Mouse (Mus musculus): ENCODE data around the gene Slc6a17.

Slc6a17 gene

DNA sequence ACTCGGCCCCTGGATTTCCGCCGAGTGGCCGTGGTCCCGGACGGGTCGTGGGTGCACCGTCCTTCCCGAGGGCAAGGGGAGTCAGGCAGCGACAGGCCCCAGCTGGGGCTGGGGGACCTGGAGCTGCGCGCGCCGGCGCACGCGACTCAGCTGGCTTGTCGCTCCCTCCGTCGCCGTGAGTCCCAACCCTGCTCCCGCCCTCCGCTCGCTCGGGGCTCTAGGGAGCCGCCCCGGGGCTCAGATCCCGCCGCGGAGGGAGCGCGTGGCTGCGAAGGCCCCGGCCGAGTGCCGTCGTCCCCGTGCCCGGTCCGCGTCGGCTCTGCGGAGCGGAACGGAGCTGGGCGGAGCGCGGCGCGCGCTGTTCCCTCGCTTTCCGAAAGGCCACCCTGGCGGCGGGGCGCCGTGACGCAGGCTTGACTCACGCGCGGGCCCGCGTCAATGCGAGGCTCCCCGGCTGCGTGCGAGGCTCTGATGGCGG, at the start of gene Slc6a17:
Gene Slc6a17, minus strand, starts transcription at position 388 of the 478 bp plus-strand sequence.
- no peak for DNase-seq (ENCODE audit: low spot score)

DNA sequence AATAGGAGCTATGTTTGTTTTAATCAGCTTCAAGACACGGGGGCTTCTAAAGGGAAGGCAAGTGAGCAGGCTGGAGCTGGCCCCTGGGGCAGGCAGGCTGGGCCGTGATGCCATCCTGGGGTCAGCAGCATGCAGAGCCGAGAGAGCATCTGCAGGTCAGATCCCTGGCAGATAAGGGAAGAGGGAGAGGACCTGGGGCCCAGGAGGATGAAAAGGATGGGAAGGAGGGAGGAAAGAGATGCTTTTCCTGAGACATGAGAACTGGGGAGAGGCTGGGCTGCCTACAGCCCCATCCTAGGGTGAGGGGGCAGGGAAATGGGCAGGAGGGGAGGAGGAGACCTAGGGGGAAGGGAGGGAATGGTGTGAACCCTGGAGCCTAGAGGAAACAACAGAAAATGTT, 47.5 kb upstream of the Slc6a17 start:
- DNase-seq (ENCODE audit: low spot score), result no peak

DNA sequence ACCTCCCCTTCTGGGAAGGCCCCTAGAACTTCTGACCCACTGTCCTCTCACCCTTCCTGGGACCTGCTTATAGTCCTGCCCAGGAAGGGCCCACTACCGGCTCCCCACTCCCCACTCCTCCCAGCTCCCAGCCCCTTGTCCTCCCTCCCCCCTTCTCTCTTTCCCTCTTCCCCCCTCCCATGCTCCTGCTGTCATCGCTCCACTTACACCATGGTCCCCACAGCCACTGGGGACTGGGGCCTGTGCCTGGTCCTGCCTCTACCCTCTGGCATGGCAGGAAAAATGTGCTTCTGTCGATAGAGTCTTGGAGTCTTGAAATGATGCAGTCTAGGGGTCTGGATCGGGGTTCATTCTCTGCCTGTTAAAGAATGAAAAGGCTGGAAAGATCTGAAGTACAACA, 46.1 kb upstream of the Slc6a17 start:
- no peak for DNase-seq (ENCODE audit: low spot score)

DNA sequence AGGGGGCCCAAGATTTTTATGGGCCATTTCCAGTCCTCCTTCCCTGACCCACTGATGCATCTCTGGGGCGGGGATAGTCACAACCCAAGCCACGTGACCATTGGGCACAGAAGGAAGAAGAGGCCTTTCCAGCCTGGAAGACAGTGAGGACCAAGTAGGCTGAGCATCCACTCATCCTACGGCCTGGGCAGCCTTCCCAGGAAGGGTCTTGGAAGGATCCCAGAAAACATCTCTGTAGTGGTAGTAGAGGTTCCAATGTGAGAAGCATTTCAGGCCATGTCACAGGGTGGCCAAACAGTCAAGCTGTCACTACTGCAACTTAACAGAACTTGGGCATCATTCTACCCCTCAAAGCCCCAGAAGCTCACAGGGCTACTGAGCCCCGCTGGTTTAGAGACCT, 44.8 kb upstream of the Slc6a17 start:
- no peak for DNase-seq (ENCODE audit: low spot score)

DNA sequence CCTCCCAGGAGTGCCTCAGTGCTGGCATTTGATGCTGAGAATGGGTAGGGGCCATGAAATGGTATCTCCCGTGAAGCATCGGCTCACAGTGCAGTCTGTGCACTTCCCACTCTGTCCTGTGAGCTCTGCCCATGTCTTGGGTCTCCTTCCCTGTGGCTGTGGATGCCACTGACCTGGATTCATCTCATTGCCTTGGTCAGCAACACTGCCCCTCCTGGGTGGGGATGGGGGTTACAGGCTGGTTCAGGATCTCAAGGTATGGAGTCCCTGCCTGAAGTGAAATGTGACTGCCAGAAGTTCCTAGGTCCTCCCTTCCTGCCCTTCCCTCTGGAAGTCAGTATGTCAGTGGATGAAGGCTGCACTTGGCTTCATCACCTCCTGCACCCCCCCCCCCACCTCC, 44.3 kb upstream of the Slc6a17 start:
- DNase-seq (ENCODE audit: low spot score), result no peak

DNA sequence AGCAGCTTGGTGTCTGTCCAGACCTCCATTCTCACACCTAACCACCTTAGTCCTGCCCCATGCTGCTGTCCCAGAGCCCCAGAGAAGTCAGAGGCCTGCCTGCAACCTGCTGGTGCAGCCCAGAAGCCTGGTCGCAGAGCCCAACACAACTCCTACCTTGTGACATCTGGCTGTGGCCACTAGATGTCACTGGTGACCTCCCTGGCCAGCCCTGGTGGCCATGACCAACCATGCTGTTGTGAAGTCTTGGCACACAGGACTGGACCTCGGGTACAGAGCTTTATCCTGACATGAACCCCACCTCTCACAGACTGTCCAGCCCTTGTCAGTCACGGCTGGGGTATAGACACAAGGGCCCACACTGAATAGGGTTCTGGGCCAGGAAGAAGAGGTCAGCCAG, 41.4 kb upstream of the Slc6a17 start:
- peak; percentile 30 for DNase-seq (ENCODE audit: low spot score)

DNA sequence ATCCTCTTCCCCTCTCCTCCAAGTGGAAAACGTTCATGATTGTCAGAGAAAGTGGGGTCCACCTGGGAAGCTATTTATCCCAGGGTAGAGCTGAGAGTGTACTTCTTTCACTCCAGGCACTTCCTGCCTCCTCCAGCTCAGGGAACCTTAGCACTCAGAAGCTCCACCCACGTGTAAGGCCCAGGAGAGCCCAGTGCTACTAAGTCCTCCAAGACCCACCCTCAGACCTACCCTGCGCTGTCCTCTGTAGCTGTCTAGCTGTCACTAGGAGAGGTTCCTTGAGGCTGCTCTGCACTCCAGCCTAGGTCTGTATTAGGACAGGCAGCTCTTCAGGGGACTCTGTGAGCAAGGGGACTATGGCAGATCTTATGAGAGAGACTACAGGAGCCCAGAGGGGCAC, 40.9 kb upstream of the Slc6a17 start:
- no peak for DNase-seq (ENCODE audit: low spot score)

DNA sequence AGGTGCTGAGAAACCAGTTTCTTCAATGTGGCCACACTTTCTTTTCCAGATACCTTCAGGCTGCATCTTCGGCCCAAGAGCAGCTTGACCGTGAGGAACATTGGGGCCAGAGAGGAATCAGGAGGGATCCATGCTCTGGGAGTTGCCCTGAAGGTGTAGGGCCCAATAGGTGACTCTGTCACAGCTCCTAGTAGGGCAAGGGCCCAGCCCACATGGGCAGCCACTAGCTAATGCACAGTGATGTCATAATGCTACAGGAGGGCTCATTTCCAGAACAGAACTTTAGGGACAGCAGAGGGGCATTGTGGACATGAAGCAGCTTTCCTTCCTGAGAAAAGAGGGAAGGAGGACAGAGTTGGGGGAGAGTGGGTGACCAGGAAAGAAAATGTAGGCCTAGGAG, 37.0 kb upstream of the Slc6a17 start, which contains the start of gene Ubl4b:
Gene Ubl4b, minus strand, starts transcription at position 232 of the 400 bp plus-strand sequence.
- DNase-seq (ENCODE audit: low spot score), result no peak

DNA sequence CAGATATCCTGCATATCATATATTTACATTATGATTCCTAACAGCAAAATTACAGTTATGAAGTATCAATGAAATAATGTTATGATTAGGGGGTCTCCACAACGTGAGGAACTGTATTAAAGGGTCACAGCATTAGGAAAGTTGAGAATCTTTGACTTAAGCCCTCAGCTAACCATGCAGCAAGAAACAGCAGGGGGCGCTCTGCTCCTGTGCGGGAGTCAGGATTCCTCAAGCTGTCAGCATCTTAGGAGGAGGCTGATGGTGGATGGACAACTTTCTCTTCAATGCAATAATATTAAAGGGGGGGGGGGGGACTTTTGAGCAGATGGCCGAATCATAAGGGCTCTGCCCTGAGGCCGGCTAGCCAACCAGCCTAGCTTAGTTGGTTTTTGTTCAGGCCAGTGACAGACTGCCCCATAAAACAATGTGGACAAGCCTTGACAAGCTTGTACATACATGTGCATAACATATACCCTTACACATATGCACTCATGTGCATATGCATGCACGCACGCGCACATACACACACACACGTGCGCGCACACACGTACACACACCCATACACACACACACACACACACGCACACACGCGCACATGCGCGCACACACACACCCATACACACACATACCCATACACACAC, 32.7 kb upstream of the Slc6a17 start:
- no peak for DNase-seq (ENCODE audit: low spot score)

DNA sequence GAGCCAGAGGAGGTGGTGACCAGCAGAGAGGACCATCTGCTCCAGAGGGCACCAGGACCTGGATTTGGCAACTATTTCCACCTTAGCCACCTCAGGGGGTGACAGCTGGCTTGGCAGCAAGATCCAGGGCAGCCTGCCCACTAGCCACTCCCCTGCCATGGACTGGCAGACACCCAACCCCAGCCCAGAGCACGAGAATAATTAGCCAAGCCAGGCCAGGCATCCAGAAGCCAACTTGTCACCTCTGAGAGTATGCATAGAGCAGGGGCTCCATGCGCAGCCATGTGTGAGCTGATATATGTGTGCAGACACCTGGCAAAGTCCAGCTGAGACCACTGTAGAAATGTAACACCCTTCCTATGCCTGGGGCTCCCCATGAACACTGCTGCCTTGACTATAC, 29.1 kb upstream of the Slc6a17 start:
- no peak for DNase-seq (ENCODE audit: low spot score)

DNA sequence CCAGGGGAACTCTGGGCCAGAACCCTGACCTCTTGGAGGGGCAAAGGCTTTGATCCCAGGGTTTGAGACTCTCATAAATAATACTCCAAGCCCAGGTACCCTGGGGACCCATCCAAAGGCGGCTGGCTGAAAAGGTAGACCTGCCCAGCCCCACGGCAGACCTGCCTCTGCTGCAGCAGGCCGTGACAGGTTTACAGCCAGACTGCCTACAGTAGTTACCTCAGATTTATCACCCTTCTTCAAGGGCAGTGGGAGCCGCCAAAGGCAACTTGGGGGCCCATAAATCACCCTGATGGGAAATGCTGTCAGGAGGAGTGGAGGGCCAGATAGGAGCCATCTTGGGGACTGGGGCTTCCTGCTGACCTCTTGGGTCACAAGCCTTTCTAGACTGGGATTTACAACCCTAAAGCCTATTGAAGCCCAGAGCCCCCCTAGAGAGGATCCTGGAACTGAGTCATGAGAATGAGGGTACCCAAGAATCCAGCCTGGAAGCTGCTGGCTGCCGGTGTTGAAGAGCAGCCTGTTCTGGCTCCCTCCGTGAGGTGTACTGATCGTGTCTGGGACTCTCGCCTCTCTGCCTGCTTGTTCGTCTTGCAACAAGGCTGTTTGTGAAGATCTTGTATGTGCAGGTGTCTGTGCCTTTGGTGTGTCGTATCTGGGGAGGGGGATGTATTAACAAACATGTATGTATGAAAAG, 28.0 kb upstream of the Slc6a17 start:
- no peak for DNase-seq (ENCODE audit: low spot score)

DNA sequence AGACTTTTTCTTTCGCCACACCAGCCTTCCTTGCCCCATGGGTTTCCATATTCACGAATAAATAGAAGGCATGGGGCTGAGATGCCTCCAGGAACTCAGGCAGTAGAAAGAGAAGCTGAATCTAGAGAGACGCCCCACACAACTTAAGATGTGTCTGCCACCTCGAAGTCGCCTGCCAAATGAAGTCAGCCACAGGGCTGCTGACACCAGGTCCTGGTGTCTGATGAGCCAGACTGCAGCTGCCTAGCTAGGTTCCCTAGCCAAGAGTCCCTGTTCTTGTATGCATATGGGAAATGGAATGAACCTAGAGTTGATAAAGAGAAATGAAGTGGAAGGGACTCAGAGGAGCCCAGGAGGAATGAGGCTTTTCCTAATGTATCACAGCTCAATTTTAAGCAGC, 27.5 kb upstream of the Slc6a17 start:
- no peak for DNase-seq (ENCODE audit: low spot score)

DNA sequence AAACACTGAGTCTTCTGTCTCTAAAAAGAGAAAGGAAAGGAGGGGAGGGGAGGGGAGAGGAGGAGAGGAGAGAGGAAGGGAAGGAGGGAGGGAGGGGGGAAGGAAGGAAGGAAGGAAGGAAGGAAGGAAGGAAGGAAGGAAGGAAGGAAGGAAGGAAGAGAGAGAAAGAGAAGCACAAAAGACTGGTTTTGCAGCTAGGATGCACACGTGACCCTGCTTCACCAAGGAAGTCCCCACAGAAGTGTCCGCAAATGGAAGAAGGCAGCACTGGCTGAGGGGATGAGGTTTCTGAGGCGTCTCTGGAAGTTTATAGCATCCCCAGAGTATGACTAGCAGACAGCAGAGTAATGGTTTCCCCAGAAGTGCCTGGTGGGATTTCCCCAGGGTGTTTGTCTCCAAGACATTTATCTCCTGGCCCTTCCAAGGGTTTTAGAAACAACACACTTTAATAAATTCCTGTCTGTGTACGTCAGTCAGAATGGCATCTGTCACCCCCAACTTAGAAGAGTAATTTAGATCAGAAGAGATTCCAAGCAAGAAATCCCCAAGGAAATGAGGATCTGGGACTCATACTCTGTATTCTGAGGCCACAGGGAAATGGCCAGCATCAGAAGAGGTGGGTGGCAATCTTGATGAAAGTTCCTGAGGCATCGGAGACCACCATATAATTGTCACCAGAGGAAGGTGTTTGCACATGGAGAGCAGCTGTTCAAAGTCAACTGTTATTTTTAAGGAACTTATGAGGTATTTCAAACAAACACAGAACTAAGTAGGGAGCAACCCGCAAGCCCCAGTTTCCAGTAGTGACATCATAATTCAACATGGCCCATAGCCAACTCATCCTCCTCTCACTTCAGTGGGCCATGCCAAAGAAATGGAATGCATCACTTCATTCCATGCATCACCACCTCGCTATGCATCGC, 25.6 kb upstream of the Slc6a17 start:
- no peak for DNase-seq (ENCODE audit: low spot score)

DNA sequence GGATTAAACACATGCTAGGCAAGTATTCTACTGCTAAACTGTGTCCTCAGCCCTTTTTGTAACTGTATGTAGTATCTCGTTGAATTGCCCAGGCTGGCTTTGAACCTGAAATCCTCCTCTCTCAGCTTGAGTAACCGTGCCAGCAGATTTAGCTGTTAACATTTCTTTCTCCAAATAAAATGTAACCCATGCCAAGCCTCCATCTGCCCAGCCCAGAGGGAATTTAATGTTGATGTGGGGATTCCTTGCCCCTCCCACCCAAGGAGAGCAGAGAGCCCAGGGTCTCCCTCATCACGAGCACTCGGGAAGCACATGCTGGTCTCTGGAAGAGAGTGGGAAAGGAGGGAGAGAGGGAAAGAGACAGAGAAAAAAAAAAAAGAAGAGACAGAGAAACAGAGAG, 24.8 kb upstream of the Slc6a17 start:
- DNase-seq (ENCODE audit: low spot score), result no peak

DNA sequence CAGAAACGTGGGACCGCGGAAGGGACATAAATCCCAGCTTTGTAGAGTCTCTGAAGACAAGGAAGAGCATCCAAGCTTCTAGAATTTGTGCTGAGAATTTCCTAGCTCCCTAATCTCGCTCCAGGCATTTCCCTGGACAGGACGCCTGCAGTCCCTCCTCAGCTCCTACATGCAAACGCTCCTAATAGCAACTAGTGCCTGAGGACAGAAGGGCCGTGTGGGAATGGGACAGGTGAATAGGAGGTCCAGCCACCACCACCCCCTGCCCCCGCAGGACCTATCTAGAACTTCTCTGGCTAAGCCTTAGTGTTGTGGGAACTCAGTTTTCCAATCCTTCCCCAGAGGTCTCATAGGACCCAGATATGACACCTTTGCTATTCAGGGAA, 19.7 kb upstream of the Slc6a17 start:
- DNase-seq (ENCODE audit: low spot score), result no peak

DNA sequence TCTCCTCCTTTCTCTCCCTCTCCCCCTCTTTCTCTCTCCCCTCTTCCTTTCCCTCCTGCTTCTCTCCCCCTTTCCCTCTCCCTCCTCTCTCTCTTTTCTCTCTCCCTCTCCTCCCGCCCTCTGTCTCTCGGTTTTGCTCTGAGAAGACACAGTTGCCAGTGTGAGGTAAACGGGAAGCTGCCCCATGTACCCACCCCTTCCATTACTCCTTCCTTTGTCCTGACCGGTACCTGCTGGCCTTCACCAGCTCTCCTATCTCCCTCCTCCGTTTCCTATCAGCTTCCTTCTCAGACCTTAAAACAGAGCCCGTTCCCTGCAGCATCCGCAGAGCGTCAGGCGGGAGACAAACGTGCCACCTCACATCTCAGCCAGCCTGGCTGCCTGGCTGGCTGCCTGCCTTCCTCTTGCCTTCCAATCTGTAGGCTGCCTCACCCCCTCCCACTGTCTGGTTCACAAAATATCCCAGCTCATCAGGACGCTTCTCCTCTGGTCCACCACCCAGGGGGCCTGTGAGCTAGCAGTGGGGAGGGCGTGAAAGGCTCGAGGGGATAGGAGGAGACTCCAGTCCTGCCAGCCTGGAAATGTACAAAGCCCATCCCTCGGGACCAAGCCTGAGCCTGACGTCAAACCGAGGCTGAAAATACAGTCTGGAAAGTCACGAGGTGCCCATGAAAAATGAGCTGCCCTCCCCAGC, 19.1 kb upstream of the Slc6a17 start:
- no peak for DNase-seq (ENCODE audit: low spot score)

DNA sequence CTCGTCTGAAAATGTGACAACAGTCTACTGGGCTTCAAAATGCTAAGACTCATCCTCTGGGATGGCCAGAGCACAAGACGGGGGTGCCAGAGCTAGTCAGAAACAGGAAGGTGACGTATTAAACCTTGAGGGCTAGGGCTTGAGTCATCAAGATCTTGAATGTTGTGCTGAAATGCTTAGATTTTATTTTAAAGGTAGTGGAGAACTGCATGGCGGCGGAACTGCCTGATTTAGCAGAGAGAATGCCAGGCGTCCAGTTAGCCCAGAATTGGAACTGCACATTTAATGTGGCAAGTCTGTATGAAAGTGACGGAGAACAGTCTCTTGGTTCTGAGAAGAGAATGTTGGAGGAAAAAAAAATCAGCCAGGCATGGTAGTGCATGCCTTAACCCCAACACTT, 17.1 kb upstream of the Slc6a17 start:
- no peak for DNase-seq (ENCODE audit: low spot score)

DNA sequence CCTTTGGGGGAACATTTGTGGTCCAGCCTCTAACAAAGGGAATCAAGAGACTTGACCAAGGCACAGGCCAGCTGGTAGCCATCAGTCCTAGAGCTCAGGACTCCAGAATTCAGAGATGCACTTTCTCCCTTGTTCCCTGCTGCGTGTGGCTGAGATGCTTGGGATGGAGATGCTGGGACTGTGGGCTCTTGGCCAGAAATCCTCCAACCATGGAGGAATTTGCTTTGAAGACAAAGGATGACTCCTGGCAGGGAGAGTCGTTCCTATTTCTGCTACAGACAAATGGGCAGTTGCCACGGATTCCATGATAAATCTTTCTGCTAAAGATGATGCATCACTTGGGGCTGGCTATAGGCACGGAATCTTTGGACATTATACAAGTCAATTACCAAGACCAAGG, 15.7 kb upstream of the Slc6a17 start:
- no peak for DNase-seq (ENCODE audit: low spot score)

DNA sequence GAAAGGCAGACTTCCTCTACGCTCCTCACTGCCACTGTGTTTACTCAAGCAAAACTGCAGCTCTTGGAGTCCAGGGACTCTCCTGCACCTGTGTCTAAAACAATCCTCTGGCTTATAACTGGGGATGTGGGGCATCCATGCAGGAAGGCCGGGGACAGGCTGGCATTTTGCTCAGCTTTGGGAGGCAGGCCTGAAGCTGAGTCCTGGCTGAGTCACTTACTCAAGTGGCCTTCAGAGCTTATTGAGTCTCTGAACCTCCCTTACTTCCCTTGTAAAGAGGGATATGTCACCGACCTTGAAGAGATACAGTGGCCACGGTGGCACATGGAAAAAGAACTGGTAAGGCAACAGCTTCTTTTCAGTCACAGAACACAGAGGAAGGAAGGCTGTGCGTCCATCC, 12.8 kb upstream of the Slc6a17 start:
- DNase-seq (ENCODE audit: low spot score), result no peak

DNA sequence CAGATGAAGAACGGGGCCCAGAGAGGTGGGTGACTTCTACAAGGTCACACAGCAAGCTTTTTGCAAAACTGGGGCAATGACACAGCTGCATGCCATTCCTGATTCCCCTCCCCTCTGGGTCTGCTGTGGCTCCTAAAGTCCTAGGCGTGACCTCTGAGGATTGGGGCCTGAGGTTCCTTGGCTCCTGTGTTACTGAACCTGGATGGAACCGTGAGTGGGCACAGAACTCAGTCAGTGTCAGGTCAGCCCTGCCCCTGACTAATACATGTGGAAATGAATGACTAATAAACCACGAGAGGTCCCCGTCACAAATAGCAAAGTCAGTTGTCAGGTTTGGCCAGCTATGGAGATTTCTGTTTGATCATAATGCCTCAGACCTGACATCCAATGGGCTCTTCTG, 11.4 kb upstream of the Slc6a17 start:
- no peak for DNase-seq (ENCODE audit: low spot score)

DNA sequence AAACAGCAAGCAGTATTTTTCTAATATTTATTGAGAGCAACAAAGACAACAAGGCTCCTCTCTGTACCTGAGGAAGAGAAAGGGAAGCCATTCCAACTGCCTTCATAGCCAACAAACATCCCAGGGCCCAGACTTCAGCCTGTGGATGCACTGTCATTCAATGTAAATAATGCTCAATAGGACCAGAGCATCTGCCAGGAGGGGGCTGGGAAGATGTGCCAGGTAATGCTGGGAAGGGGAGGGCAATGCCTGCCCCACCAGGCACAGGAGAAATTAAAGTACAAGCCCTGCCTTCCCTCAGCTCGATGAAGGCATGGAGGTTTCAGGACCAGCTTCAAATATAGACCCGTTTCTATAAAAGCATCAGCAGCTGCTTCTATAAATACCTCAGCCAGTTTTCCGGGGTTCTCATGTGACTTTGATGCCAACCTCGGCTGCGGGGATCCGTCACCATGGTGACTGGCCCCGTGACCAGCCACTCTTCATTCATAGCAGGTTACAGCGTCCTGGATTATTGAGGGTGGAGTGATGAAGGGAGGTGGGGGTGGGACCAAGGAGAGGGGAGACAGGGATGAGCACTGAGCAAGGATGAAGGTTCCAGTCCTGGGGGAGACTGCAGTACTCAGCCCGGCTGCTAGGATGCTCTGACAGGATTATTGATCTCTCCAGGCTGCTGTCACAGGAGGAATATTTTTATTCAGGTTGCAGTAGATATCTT, 10.7 kb upstream of the Slc6a17 start:
- DNase-seq (ENCODE audit: low spot score), result no peak

DNA sequence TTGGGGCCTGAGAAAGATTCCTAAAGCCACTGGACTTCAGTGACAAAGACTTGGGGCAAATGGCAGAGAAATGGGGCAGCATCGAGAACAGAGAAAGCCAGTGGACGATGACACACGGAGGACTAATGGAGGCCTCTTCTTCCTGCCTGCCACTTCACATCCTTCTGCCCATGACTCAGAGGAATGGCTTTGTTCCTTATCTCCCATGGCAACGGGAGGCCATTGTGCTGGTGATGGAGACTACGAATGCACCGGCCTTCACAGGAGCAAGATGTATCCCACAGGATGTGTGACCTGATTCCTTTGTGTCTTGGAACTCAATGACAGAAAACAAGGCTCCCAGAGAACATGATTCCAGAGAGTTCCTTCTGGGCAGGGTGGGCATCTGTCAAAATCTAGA, 6.7 kb upstream of the Slc6a17 start:
- DNase-seq (ENCODE audit: low spot score), result no peak

All from ovary, adult 18-20 months (tissue).